Mouse (Mus musculus) liver (tissue): Measurements from ENCODE around the gene Frmd4a.

Experiments used
- DNase-seq: peaks from one replicate; pipeline ENCODE4 v3.0.0-alpha.2; 2020; ENCODE audit warnings: mixed read lengths

Gene Frmd4a

GRCm38 (mm10) chr2:4562373-4562772 lies 544.9 kb downstream of the Frmd4a start:
- peak; percentile 65 for DNase-seq

GRCm38 (mm10) chr2:4562826-4563225 lies 545.3 kb downstream of the Frmd4a start:
- DNase-seq, result no peak

- DNase-seq, result no peak
Observed at GRCm38 (mm10) chr2:4563322-4563721, 545.8 kb downstream of the Frmd4a start.

GRCm38 (mm10) chr2:4566260-4566955 lies 548.9 kb downstream of the Frmd4a start:
- no peak for DNase-seq

GRCm38 (mm10) chr2:4566956-4567680 lies 549.6 kb downstream of the Frmd4a start:
- DNase-seq, result no peak

- no peak for DNase-seq
Observed at GRCm38 (mm10) chr2:4568967-4569366, 551.5 kb downstream of the Frmd4a start.

- DNase-seq, result peak; percentile 38
Observed at GRCm38 (mm10) chr2:4570186-4570861, 552.8 kb downstream of the Frmd4a start.

GRCm38 (mm10) chr2:4572498-4573263 lies 555.2 kb downstream of the Frmd4a start:
- peak; percentile 83 for DNase-seq

GRCm38 (mm10) chr2:4573386-4573785 lies 555.9 kb downstream of the Frmd4a start:
- DNase-seq, result no peak

GRCm38 (mm10) chr2:4574251-4574650 lies 556.7 kb downstream of the Frmd4a start:
- DNase-seq, result no peak

GRCm38 (mm10) chr2:4575163-4575562 lies 557.6 kb downstream of the Frmd4a start:
- DNase-seq, result no peak

- no peak for DNase-seq
Observed at GRCm38 (mm10) chr2:4575975-4576374, 558.5 kb downstream of the Frmd4a start.

GRCm38 (mm10) chr2:4578291-4578690 lies 560.8 kb downstream of the Frmd4a start:
- no peak for DNase-seq

GRCm38 (mm10) chr2:4579357-4580068 lies 562.0 kb downstream of the Frmd4a start:
- DNase-seq, result no peak

GRCm38 (mm10) chr2:4580666-4581065 lies 563.1 kb downstream of the Frmd4a start:
- DNase-seq, result no peak

GRCm38 (mm10) chr2:4582930-4583329 lies 565.4 kb downstream of the Frmd4a start:
- DNase-seq, result no peak

GRCm38 (mm10) chr2:4584252-4584651 lies 566.7 kb downstream of the Frmd4a start:
- no peak for DNase-seq

- DNase-seq, result no peak
Observed at GRCm38 (mm10) chr2:4586245-4586644, 568.7 kb downstream of the Frmd4a start.

GRCm38 (mm10) chr2:4587685-4588409 lies 570.3 kb downstream of the Frmd4a start:
- no peak for DNase-seq

- DNase-seq, result no peak
Observed at GRCm38 (mm10) chr2:4591647-4592046, 574.1 kb downstream of the Frmd4a start.

- no peak for DNase-seq
Observed at GRCm38 (mm10) chr2:4592666-4593065, 575.1 kb downstream of the Frmd4a start.

GRCm38 (mm10) chr2:4593433-4593832 lies 575.9 kb downstream of the Frmd4a start:
- DNase-seq, result peak; percentile 89
